Mouse (Mus musculus) activated CD4-positive, CD25-positive, alpha-beta regulatory T cell, adult 9 weeks (primary cell): Measurements from ENCODE around the gene Psmd12. TPM values are rescaled to one million over a fixed set of nuclear protein-coding genes. Genes with fewer than 3 reads are reported as not detected.

Experiments
- polyA plus RNA-seq: library from polyadenylated mRNA; unstranded; fragments of 100-300 nt; shearing (Covaris generic); gene quantifications from one replicate; pipeline ENCODE4 v1.2.1, GENCODE M21; 2017

Psmd12 gene
- 137 TPM for polyA plus RNA-seq

GRCm38 (mm10) chr11:107479053-107479861, at the start of gene Psmd12:
TSS of gene Psmd12 (plus strand) at chr11:107479484.

GRCm38 (mm10) chr11:107470521-107471041, 8.7 kb upstream of the Psmd12 start, which contains the start of gene Pitpnc1:
TSS of gene Pitpnc1 (minus strand) at chr11:107470699.

DNA sequence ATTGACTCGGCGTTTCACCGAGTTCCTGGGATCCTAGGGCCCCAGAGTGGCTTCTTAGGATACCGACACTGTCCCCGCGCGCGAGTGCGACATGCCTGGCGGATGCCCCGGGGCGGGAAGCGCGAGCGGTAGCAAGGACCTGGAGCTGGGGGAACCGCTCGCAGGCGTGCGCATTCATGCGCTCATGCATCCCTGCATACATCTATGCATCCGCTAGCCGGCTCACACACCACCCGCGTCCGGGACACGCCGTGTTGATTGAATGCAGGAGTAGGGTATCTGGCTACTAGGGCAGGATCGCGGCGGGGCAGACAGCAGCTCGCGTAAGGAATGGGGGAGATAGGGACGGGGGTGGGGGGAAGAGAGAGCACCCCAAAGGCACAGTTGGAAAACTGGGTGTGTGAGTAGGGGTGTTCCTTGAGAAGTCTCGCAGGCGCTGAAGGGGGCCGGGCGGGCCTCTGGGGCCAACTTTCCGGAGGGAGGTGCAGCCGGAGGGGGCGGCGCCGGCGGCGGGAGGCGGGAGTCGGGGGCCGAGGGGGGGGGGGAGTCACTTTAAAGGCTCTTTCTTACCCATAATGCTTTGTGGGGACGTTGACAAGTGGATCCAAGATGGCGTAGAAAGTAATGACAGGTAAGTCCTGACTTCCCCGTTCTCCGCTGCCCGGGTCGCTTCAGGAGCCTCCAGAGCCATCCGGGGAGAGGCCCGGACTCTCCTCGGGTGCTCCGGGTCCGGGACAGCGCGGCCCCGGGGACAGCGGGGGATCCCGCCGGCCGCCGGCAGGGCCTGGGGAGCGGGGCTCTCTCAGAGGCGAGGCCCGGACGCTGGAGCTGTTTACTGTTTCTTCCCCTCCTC, 68.3 kb downstream of the Psmd12 start, which contains the start of gene Helz:
Gene Helz (plus strand): TSS at position 580 of the 853 bp plus-strand sequence.

Other genes starting within 250 kb of the Psmd12 start
- 77.8 TPM for gene Pitpnc1, start 8.8 kb upstream of the Psmd12 start, polyA plus RNA-seq
- gene Helz, start 68.4 kb downstream of the Psmd12 start, polyA plus RNA-seq, result 56.9 TPM
- not detected for gene Cacng1, start 237.0 kb downstream of the Psmd12 start, polyA plus RNA-seq